Mouse (Mus musculus): ENCODE data around the gene Timm17a. TPM values are rescaled to one million over a fixed set of nuclear protein-coding genes. Genes with fewer than 3 reads are reported as not detected.

Gene Timm17a
- polyA plus RNA-seq, 1 experiment from 2014 or later, result 374 TPM

Other genes starting within 250 kb of the Timm17a start
- gene Lgr6, start 208.5 kb downstream of the Timm17a start, polyA plus RNA-seq (2014; fragmentation: Nextera tagmentation; extraction: Ambion mirVana), result 2.0 and 2.5 TPM in 2 replicates
- gene Ptpn7, start 181.1 kb downstream of the Timm17a start, polyA plus RNA-seq (2014; fragmentation: Nextera tagmentation; extraction: Ambion mirVana), result 0.54 and 0.63 TPM in 2 replicates
- gene Arl8a, start 167.0 kb downstream of the Timm17a start, polyA plus RNA-seq (2014; fragmentation: Nextera tagmentation; extraction: Ambion mirVana), result 34.3 and 37.2 TPM in 2 replicates
- not detected in 2 replicates for gene Gpr37l1, start 146.1 kb downstream of the Timm17a start, polyA plus RNA-seq (2014; fragmentation: Nextera tagmentation; extraction: Ambion mirVana)
- 0.13 and 0.39 TPM in 2 replicates for gene Elf3, start 55.2 kb downstream of the Timm17a start, polyA plus RNA-seq (2014; fragmentation: Nextera tagmentation; extraction: Ambion mirVana)
- gene Rnpep, start 29.7 kb downstream of the Timm17a start, polyA plus RNA-seq (2014; fragmentation: Nextera tagmentation; extraction: Ambion mirVana), result 53.4 and 56.2 TPM in 2 replicates
- 0.51 and 1.2 TPM in 2 replicates for gene Lmod1, start 11.0 kb upstream of the Timm17a start, polyA plus RNA-seq (2014; fragmentation: Nextera tagmentation; extraction: Ambion mirVana)
- gene Shisa4, start 61.5 kb upstream of the Timm17a start, polyA plus RNA-seq (2014; fragmentation: Nextera tagmentation; extraction: Ambion mirVana), result 16.7 and 22.5 TPM in 2 replicates
- gene Ipo9, start 116.7 kb upstream of the Timm17a start, polyA plus RNA-seq (2014; fragmentation: Nextera tagmentation; extraction: Ambion mirVana), result 80.6 and 82.1 TPM in 2 replicates

Measured in heart, embryonic 14.5 days (tissue).